Mouse (Mus musculus) embryonic facial prominence, embryonic 12.5 days (tissue): ENCODE measurements around the gene Stard3. TPM values are rescaled to one million over a fixed set of nuclear protein-coding genes. Genes with fewer than 3 reads are reported as not detected.
"Not testable (repeated sequence)": the region's sequence is repeated elsewhere in the genome, so short reads cannot be mapped to it uniquely, and the experiment has no call there.

Experiments used
- ATAC-seq: fragments of 200-750 bp; cut with Nextera tagmentation; 2 replicates; pipeline ENCODE4 v1.8.0; 2017; ENCODE audit not compliant: insufficient number of reproducible peaks, insufficient read depth, low FRiP score, low TSS enrichment
- H3K27ac ChIP-seq: fragments of 300-500 bp; sonication (generic); 2 replicates; pipeline ENCODE4 v1.5.1; 2016; ENCODE audit warnings: mild to moderate bottlenecking
- H3K27me3 ChIP-seq: fragments of 300-500 bp; sonication (generic); 2 replicates; pipeline ENCODE4 v1.6.1; 2016; ENCODE audit warnings: mild to moderate bottlenecking, moderate library complexity
- H3K36me3 ChIP-seq: fragments of 300-500 bp; sonication (generic); 2 replicates; pipeline ENCODE4 v1.6.1; 2016; ENCODE audit warnings: mild to moderate bottlenecking
- H3K4me1 ChIP-seq: fragments of 300-500 bp; sonication (generic); 2 replicates; pipeline ENCODE4 v1.6.1; 2016
- H3K4me2 ChIP-seq: fragments of 300-500 bp; sonication (generic); replicated peaks from 2 replicates; pipeline ENCODE4 v1.6.1; 2016; ENCODE audit warnings: mild to moderate bottlenecking, moderate library complexity
- H3K4me3 ChIP-seq: fragments of 300-500 bp; sonication (generic); 2 replicates; pipeline ENCODE4 v1.5.1; 2016; ENCODE audit warnings: mild to moderate bottlenecking
- H3K9ac ChIP-seq: fragments of 300-500 bp; sonication (generic); 2 replicates; pipeline ENCODE4 v1.6.1; 2016; ENCODE audit warnings: mild to moderate bottlenecking, moderate library complexity
- H3K9me3 ChIP-seq: fragments of 300-500 bp; sonication (generic); 2 replicates; pipeline ENCODE4 v1.6.1; 2016; ENCODE audit warnings: mild to moderate bottlenecking, moderate library complexity
- WGBS: fragments of 180-500 bp; shearing (Covaris S2); methylation state at CpG from one replicate; pipeline ENCODE4 v1.1.7; 2016; 5-methylcytosine and 5-hydroxymethylcytosine counted together
- polyA plus RNA-seq: library from polyadenylated mRNA; unstranded; fragments of >200 nt; fragmentation: Nextera tagmentation; extraction: Ambion mirVana; gene quantifications from 2 replicates; pipeline ENCODE4 v1.2.1, GENCODE M21; 2016

The Stard3 gene
- polyA plus RNA-seq, 1 experiment from 2014 or later, result 39.6 TPM

- H3K9ac ChIP-seq, result no peak overlapping the region
- no peak overlapping the region for H3K4me3 ChIP-seq
- no peaks in the 10 kb centered on the region for H3K27me3 ChIP-seq
- no peak overlapping the region for H3K27ac ChIP-seq
- H3K9me3 ChIP-seq, result no peaks in the 10 kb centered on the region
- no peak overlapping the region for H3K4me2 ChIP-seq
- WGBS, result 67% methylated on average over 2 of the region's 2 CpGs
- ATAC-seq, result no peak
- peaks cover 20% of the 10 kb centered on the region for H3K36me3 ChIP-seq
- H3K4me1 ChIP-seq, result peaks cover 12% of the 10 kb centered on the region
Observed at GRCm38 (mm10) chr11:98370588-98370987, 12.4 kb downstream of the Stard3 start.

GRCm38 (mm10) chr11:98371556-98372240, 13.5 kb downstream of the Stard3 start:
- H3K36me3 ChIP-seq, result peaks cover 31% of the 10 kb centered on the region
- no peak overlapping the region for H3K9ac ChIP-seq
- peaks cover 12% of the 10 kb centered on the region for H3K4me1 ChIP-seq
- H3K4me2 ChIP-seq, result 0 out of 2 replicates have a peak overlapping the region, but pooled peaks have one; percentile 3
- no peak for ATAC-seq
- H3K27me3 ChIP-seq, result no peaks in the 10 kb centered on the region
- H3K9me3 ChIP-seq, result no peaks in the 10 kb centered on the region
- no peak overlapping the region for H3K27ac ChIP-seq
- 38% methylated on average over 10 of the region's 10 CpGs for WGBS
- H3K4me3 ChIP-seq, result no peak overlapping the region

- no peak overlapping the region for H3K9ac ChIP-seq
Observed at GRCm38 (mm10) chr11:98372406-98372805, 14.2 kb downstream of the Stard3 start.

GRCm38 (mm10) chr11:98373244-98373643, 15.1 kb downstream of the Stard3 start:
- no peak overlapping the region for H3K4me2 ChIP-seq
- H3K27ac ChIP-seq, result no peak overlapping the region
- WGBS, result 86% methylated on average over 6 of the region's 6 CpGs
- H3K9ac ChIP-seq, result no peak overlapping the region
- H3K27me3 ChIP-seq, result no peaks in the 10 kb centered on the region
- peaks cover 47% of the 10 kb centered on the region for H3K36me3 ChIP-seq
- no peak overlapping the region for H3K4me3 ChIP-seq
- peaks cover 12% of the 10 kb centered on the region for H3K4me1 ChIP-seq
- no peaks in the 10 kb centered on the region for H3K9me3 ChIP-seq
- ATAC-seq, result no peak

More at GRCm38 (mm10) chr11:98372406-98372805, 14.2 kb downstream of the Stard3 start:
- H3K4me1 ChIP-seq, result peaks cover 12% of the 10 kb centered on the region
- 8% methylated on average over 2 of the region's 2 CpGs for WGBS
- no peak overlapping the region for H3K4me2 ChIP-seq
- no peak overlapping the region for H3K4me3 ChIP-seq
- no peak for ATAC-seq
- peaks cover 38% of the 10 kb centered on the region for H3K36me3 ChIP-seq
- no peaks in the 10 kb centered on the region for H3K9me3 ChIP-seq
- no peaks in the 10 kb centered on the region for H3K27me3 ChIP-seq
- H3K27ac ChIP-seq, result no peak overlapping the region

- Histone ChIP-seq H3K27me3 (no peaks in the 10 kb centered on the region), H3K4me1 (peaks cover 12% of the 10 kb centered on the region), H3K4me3 (no peak overlapping the region), H3K9me3 (no peaks in the 10 kb centered on the region), H3K27ac (no peak overlapping the region), H3K36me3 (peaks cover 57% of the 10 kb centered on the region), H3K4me2 (no peak overlapping the region), H3K9ac (no peak overlapping the region)
- 83% methylated on average over 8 of the region's 8 CpGs for WGBS
- ATAC-seq, result no peak
Observed at GRCm38 (mm10) chr11:98374266-98374665, 16.1 kb downstream of the Stard3 start.

GRCm38 (mm10) chr11:98376756-98377155, 18.6 kb downstream of the Stard3 start:
- Histone ChIP-seq H3K9me3 (no peaks in the 10 kb centered on the region), H3K36me3 (peaks cover 72% of the 10 kb centered on the region), H3K4me3 (no peak overlapping the region), H3K27me3 (no peaks in the 10 kb centered on the region), H3K4me1 (peaks cover 4% of the 10 kb centered on the region), H3K27ac (no peak overlapping the region), H3K9ac (no peak overlapping the region), H3K4me2 (no peak overlapping the region)
- no peak for ATAC-seq
- 75% methylated on average over 5 of the region's 5 CpGs for WGBS

GRCm38 (mm10) chr11:98377787-98378186, 19.6 kb downstream of the Stard3 start:
- Histone ChIP-seq H3K36me3 (peaks cover 72% of the 10 kb centered on the region), H3K4me1 (no peaks in the 10 kb centered on the region), H3K4me3 (no peak overlapping the region), H3K4me2 (no peak overlapping the region), H3K27ac (no peak overlapping the region), H3K9me3 (no peaks in the 10 kb centered on the region), H3K9ac (no peak overlapping the region), H3K27me3 (no peaks in the 10 kb centered on the region)
- ATAC-seq, result no peak
- 82% methylated on average over 11 of the region's 11 CpGs for WGBS

- H3K4me1 ChIP-seq, result no peaks in the 10 kb centered on the region
- H3K27me3 ChIP-seq, result peaks cover 8% of the 10 kb centered on the region
- 84% methylated on average over 7 of the region's 7 CpGs for WGBS
- no peak overlapping the region for H3K4me3 ChIP-seq
- no peak overlapping the region for H3K27ac ChIP-seq
- no peak overlapping the region for H3K9ac ChIP-seq
- no peak overlapping the region for H3K4me2 ChIP-seq
- no peaks in the 10 kb centered on the region for H3K9me3 ChIP-seq
- no peak for ATAC-seq
- H3K36me3 ChIP-seq, result peaks cover 64% of the 10 kb centered on the region
Observed at GRCm38 (mm10) chr11:98379379-98379778, 21.2 kb downstream of the Stard3 start.

- no peaks in the 10 kb centered on the region for H3K4me1 ChIP-seq
- H3K9ac ChIP-seq, result no peak overlapping the region
- H3K9me3 ChIP-seq, result no peaks in the 10 kb centered on the region
- peaks cover 57% of the 10 kb centered on the region for H3K36me3 ChIP-seq
- H3K4me2 ChIP-seq, result no peak overlapping the region
- H3K27me3 ChIP-seq, result peaks cover 16% of the 10 kb centered on the region
- H3K27ac ChIP-seq, result no peak overlapping the region
- 85% methylated on average over 6 of the region's 6 CpGs for WGBS
- no peak overlapping the region for H3K4me3 ChIP-seq
- no peak for ATAC-seq
Observed at GRCm38 (mm10) chr11:98380106-98380505, 21.9 kb downstream of the Stard3 start.

GRCm38 (mm10) chr11:98381651-98382050, 23.5 kb downstream of the Stard3 start:
- Histone ChIP-seq H3K9ac (no peak overlapping the region), H3K27ac (no peak overlapping the region), H3K27me3 (peaks cover 31% of the 10 kb centered on the region), H3K4me3 (no peak overlapping the region), H3K9me3 (no peaks in the 10 kb centered on the region), H3K4me2 (no peak overlapping the region), H3K36me3 (peaks cover 42% of the 10 kb centered on the region), H3K4me1 (no peaks in the 10 kb centered on the region)
- 92% methylated on average over 2 of the region's 2 CpGs for WGBS
- ATAC-seq, result no peak

- H3K9ac ChIP-seq, ATAC-seq, H3K4me2 ChIP-seq, H3K4me3 ChIP-seq, H3K27ac ChIP-seq, H3K4me1 ChIP-seq, H3K9me3 ChIP-seq: not testable (repeated sequence)
- Histone ChIP-seq H3K36me3 (peaks cover 34% of the 10 kb centered on the region), H3K27me3 (peaks cover 38% of the 10 kb centered on the region)
- WGBS, result 45% methylated on average over 2 of the region's 2 CpGs
Observed at GRCm38 (mm10) chr11:98382405-98382804, 24.2 kb downstream of the Stard3 start.

- peaks cover 24% of the 10 kb centered on the region for H3K36me3 ChIP-seq
- H3K4me3 ChIP-seq, result no peak within 1 kb of the TSS
- 48% methylated on average over 14 of the region's 14 CpGs for WGBS
- no peak within 1 kb of the TSS for H3K27ac ChIP-seq
- no peaks in the 10 kb centered on the region for H3K4me1 ChIP-seq
- no peak for ATAC-seq
- no peak within 1 kb of the TSS for H3K9ac ChIP-seq
- no peaks in the 10 kb centered on the region for H3K9me3 ChIP-seq
- no peak within 1 kb of the TSS for H3K4me2 ChIP-seq
- H3K27me3 ChIP-seq, result peaks cover 49% of the 10 kb centered on the region
Observed at GRCm38 (mm10) chr11:98383261-98384030, 25.3 kb downstream of the Stard3 start, which contains the start of gene Tcap. Gene Tcap, plus strand, starts transcription at chr11:98383811.
